Mouse (Mus musculus) embryonic facial prominence, embryonic 15.5 days (tissue): Measurements from ENCODE around the gene Ermp1. TPM values are rescaled to one million over a fixed set of nuclear protein-coding genes. Genes with fewer than 3 reads are reported as not detected.

ENCODE experiments used
- ATAC-seq: fragments of 200-750 bp; cut with Nextera tagmentation; 2 replicates; pipeline ENCODE4 v1.8.0; 2017; ENCODE audit warnings: low read depth, moderate TSS enrichment; ENCODE audit not compliant: insufficient number of reproducible peaks, low FRiP score, low TSS enrichment
- H3K27ac ChIP-seq: fragments of 300-500 bp; sonication (generic); replicated peaks from 2 replicates; pipeline ENCODE4 v1.5.1; 2015; ENCODE audit warnings: mild to moderate bottlenecking, inconsistent platforms
- H3K27me3 ChIP-seq: fragments of 300-500 bp; sonication (generic); 2 replicates; pipeline ENCODE4 v1.6.1; 2015; ENCODE audit warnings: inconsistent platforms
- H3K36me3 ChIP-seq: fragments of 300-500 bp; sonication (generic); 2 replicates; pipeline ENCODE4 v1.6.1; 2015; ENCODE audit warnings: mild to moderate bottlenecking, inconsistent platforms
- H3K4me1 ChIP-seq: fragments of 300-500 bp; sonication (generic); 2 replicates; pipeline ENCODE4 v1.6.1; 2015; ENCODE audit warnings: inconsistent platforms
- H3K4me2 ChIP-seq: fragments of 300-500 bp; sonication (generic); replicated peaks from 2 replicates; pipeline ENCODE4 v1.6.1; 2015; ENCODE audit warnings: mild to moderate bottlenecking, inconsistent platforms
- H3K4me3 ChIP-seq: fragments of 300-500 bp; sonication (generic); replicated peaks from 2 replicates; pipeline ENCODE4 v1.5.1; 2015; ENCODE audit warnings: mild to moderate bottlenecking, inconsistent platforms
- H3K9ac ChIP-seq: fragments of 300-500 bp; sonication (generic); 2 replicates; pipeline ENCODE4 v1.6.1; 2015; ENCODE audit warnings: inconsistent platforms
- H3K9me3 ChIP-seq: fragments of 300-500 bp; sonication (generic); replicated peaks from 2 replicates; pipeline ENCODE4 v1.6.1; 2016; ENCODE audit warnings: inconsistent platforms
- WGBS: fragments of 180-500 bp; shearing (Covaris S2); methylation state at CpG from one replicate; pipeline ENCODE4 v1.1.7; 2015; 5-methylcytosine and 5-hydroxymethylcytosine counted together
- polyA plus RNA-seq: library from polyadenylated mRNA; unstranded; fragments of >200 nt; fragmentation: Nextera tagmentation; extraction: Ambion mirVana; gene quantifications from 2 replicates; pipeline ENCODE4 v1.2.1, GENCODE M21; 2015

The Ermp1 gene
- polyA plus RNA-seq, 1 experiment from 2014 or later: 23.4 TPM

- no peak overlapping the region for H3K9ac ChIP-seq
- WGBS: 92% methylated on average over 6 of the region's 6 CpGs
- H3K4me2 ChIP-seq: no peak overlapping the region
- no peak for ATAC-seq
- H3K27me3 ChIP-seq: no peaks in the 10 kb centered on the region
- H3K4me1 ChIP-seq: peaks cover 13% of the 10 kb centered on the region; the same call in 1 of the 2 replicates
- H3K4me3 ChIP-seq: no peak overlapping the region
- peaks cover 6% of the 10 kb centered on the region; the same call in 1 of the 2 replicates for H3K36me3 ChIP-seq
- no peak overlapping the region for H3K27ac ChIP-seq
- H3K9me3 ChIP-seq: no peaks in the 10 kb centered on the region
Measured at GRCm38 (mm10) chr19:29644747-29645146, 3.5 kb downstream of the Ermp1 start.

- Histone ChIP-seq H3K36me3 (peaks cover 6% of the 10 kb centered on the region; the same call in 1 of the 2 replicates), H3K4me2 (no peak overlapping the region), H3K27me3 (no peaks in the 10 kb centered on the region), H3K9me3 (no peaks in the 10 kb centered on the region), H3K4me1 (peaks cover 11% of the 10 kb centered on the region; the same call in 1 of the 2 replicates), H3K27ac (no peak overlapping the region), H3K4me3 (no peak overlapping the region), H3K9ac (no peak overlapping the region)
- 79% methylated on average over 11 of the region's 11 CpGs for WGBS
- ATAC-seq: no peak
Measured at GRCm38 (mm10) chr19:29643194-29643922, 4.9 kb downstream of the Ermp1 start.

- H3K4me3 ChIP-seq: no peak overlapping the region
- 38% methylated on average over 6 of the region's 6 CpGs for WGBS
- no peak overlapping the region for H3K4me2 ChIP-seq
- no peaks in the 10 kb centered on the region for H3K27me3 ChIP-seq
- ATAC-seq: 0 out of 2 replicates have a peak, but pooled peaks have one; percentile 43
- H3K4me1 ChIP-seq: peaks cover 10% of the 10 kb centered on the region; the same call in 1 of the 2 replicates
- no peak overlapping the region for H3K9ac ChIP-seq
- H3K27ac ChIP-seq: no peak overlapping the region
- no peaks in the 10 kb centered on the region for H3K9me3 ChIP-seq
- H3K36me3 ChIP-seq: peaks cover 10% of the 10 kb centered on the region; the same call in 1 of the 2 replicates
Measured at GRCm38 (mm10) chr19:29642211-29642610, 6.0 kb downstream of the Ermp1 start.

- Histone ChIP-seq H3K4me2 (peak overlapping the region; percentile 29; the same call in 1 of the 2 replicates), H3K4me3 (no peak overlapping the region), H3K4me1 (peaks cover 10% of the 10 kb centered on the region; the same call in 1 of the 2 replicates), H3K36me3 (peaks cover 17% of the 10 kb centered on the region; the same call in 1 of the 2 replicates), H3K27ac (peak overlapping the region; percentile 24; the same call in 1 of the 2 replicates), H3K9me3 (no peaks in the 10 kb centered on the region), H3K9ac (no peak overlapping the region), H3K27me3 (no peaks in the 10 kb centered on the region)
- ATAC-seq: no peak
- 71% methylated on average over 5 of the region's 5 CpGs for WGBS
Measured at GRCm38 (mm10) chr19:29641510-29641909, 6.7 kb downstream of the Ermp1 start.

- Histone ChIP-seq H3K9ac (no peak overlapping the region), H3K4me2 (peak overlapping the region; percentile 29), H3K36me3 (peaks cover 17% of the 10 kb centered on the region; the same call in 1 of the 2 replicates), H3K27me3 (no peaks in the 10 kb centered on the region), H3K4me1 (peaks cover 10% of the 10 kb centered on the region; the same call in 1 of the 2 replicates), H3K4me3 (0 out of 2 replicates have a peak overlapping the region, but pooled peaks have one; percentile 0), H3K9me3 (no peaks in the 10 kb centered on the region), H3K27ac (peak overlapping the region; percentile 76)
- peak; percentile 34; the same call in 1 of the 2 replicates for ATAC-seq
- 19% methylated on average over 9 of the region's 9 CpGs for WGBS
Measured at GRCm38 (mm10) chr19:29641055-29641454, 7.2 kb downstream of the Ermp1 start.

GRCm38 (mm10) chr19:29612102-29612501 lies 36.1 kb downstream of the Ermp1 start:
- Histone ChIP-seq H3K36me3 (peaks cover 32% of the 10 kb centered on the region), H3K9ac (no peak overlapping the region)

GRCm38 (mm10) chr19:29610907-29611306 lies 37.3 kb downstream of the Ermp1 start:
- Histone ChIP-seq H3K9me3 (no peaks in the 10 kb centered on the region), H3K27me3 (no peaks in the 10 kb centered on the region), H3K9ac (no peak overlapping the region), H3K4me1 (no peaks in the 10 kb centered on the region), H3K27ac (no peak overlapping the region), H3K36me3 (peaks cover 32% of the 10 kb centered on the region), H3K4me2 (no peak overlapping the region), H3K4me3 (no peak overlapping the region)
- WGBS: 88% methylated on average over 10 of the region's 10 CpGs
- no peak for ATAC-seq

More at GRCm38 (mm10) chr19:29612102-29612501, 36.1 kb downstream of the Ermp1 start:
- Histone ChIP-seq H3K4me1 (no peaks in the 10 kb centered on the region), H3K4me3 (no peak overlapping the region), H3K9me3 (no peaks in the 10 kb centered on the region), H3K27me3 (no peaks in the 10 kb centered on the region), H3K27ac (no peak overlapping the region), H3K4me2 (no peak overlapping the region)
- WGBS: 85% methylated on average over 2 of the region's 2 CpGs
- ATAC-seq: no peak

- Histone ChIP-seq H3K9ac (no peak overlapping the region), H3K4me2 (no peak overlapping the region), H3K27ac (no peak overlapping the region), H3K9me3 (no peaks in the 10 kb centered on the region), H3K36me3 (peaks cover 39% of the 10 kb centered on the region), H3K4me3 (no peak overlapping the region), H3K4me1 (no peaks in the 10 kb centered on the region), H3K27me3 (no peaks in the 10 kb centered on the region)
- 85% methylated on average over 4 of the region's 4 CpGs for WGBS
- no peak for ATAC-seq
Measured at GRCm38 (mm10) chr19:29608212-29608611, 40.0 kb downstream of the Ermp1 start.

- Histone ChIP-seq H3K4me2 (no peak overlapping the region), H3K9me3 (no peaks in the 10 kb centered on the region), H3K4me1 (no peaks in the 10 kb centered on the region), H3K9ac (no peak overlapping the region), H3K36me3 (peaks cover 38% of the 10 kb centered on the region), H3K27me3 (no peaks in the 10 kb centered on the region), H3K4me3 (no peak overlapping the region), H3K27ac (no peak overlapping the region)
- WGBS: 94% methylated on average over 4 of the region's 4 CpGs
- ATAC-seq: no peak
Measured at GRCm38 (mm10) chr19:29607521-29607920, 40.7 kb downstream of the Ermp1 start.

- H3K4me3 ChIP-seq: no peak overlapping the region
- H3K4me1 ChIP-seq: no peaks in the 10 kb centered on the region
- peaks cover 41% of the 10 kb centered on the region for H3K36me3 ChIP-seq
- H3K9ac ChIP-seq: no peak overlapping the region
- no peak overlapping the region for H3K27ac ChIP-seq
- WGBS: 93% methylated on average over 3 of the region's 3 CpGs
- H3K9me3 ChIP-seq: no peaks in the 10 kb centered on the region
- no peak overlapping the region for H3K4me2 ChIP-seq
- no peaks in the 10 kb centered on the region for H3K27me3 ChIP-seq
- no peak for ATAC-seq
Measured at GRCm38 (mm10) chr19:29604653-29605052, 43.6 kb downstream of the Ermp1 start.

GRCm38 (mm10) chr19:29603548-29604353 lies 44.5 kb downstream of the Ermp1 start:
- peaks cover 50% of the 10 kb centered on the region for H3K36me3 ChIP-seq
- no peak for ATAC-seq
- no peaks in the 10 kb centered on the region for H3K27me3 ChIP-seq
- no peaks in the 10 kb centered on the region for H3K4me1 ChIP-seq
- H3K9me3 ChIP-seq: no peaks in the 10 kb centered on the region
- no peak overlapping the region for H3K9ac ChIP-seq
- H3K27ac ChIP-seq: no peak overlapping the region
- WGBS: 85% methylated on average over 14 of the region's 14 CpGs
- no peak overlapping the region for H3K4me2 ChIP-seq
- H3K4me3 ChIP-seq: no peak overlapping the region
